Mouse (Mus musculus): ENCODE measurements at regions not wholly inside any gene's neighbourhood (a gene's known extent, or its start where the extent isn't known, plus 50 kb on each side); places are given as distances from the start of the nearest gene placed in this dataset.
"Not testable (repeated sequence)": the region's sequence is repeated elsewhere in the genome, so short reads cannot be mapped to it uniquely, and the experiment has no call there.

DNA sequence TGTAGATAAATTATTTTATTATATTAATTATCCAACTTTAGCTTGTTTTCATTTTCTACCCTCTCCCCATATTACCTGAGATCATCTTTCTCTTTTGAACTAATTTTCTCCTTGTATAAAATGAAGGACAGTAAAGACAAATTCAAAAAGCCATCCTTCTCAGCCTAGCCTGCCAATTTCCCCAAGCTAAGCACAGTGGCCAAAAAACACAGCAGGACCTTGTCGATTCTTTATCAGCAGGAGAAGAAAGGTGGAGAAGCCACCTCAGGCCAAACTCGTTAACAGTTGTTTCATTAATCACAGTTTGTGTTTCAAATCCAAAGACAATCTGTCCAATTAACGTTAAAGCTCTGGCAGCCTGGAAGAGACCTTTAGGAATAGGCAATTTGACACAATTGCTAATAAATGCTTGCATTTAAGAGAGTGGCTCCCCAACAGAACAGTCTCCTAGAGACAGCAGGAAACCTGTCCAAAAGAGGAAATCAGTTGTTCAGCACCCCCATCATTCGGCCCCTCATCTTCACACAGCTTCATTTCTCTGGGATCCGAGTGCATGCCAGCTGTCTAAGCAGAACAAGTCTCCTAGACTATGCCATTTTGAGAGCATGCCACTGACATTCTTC, 135.7 kb upstream of the Tlr4 start:
- Histone ChIP-seq H3K4me2 (no peak overlapping the region), H3K4me3 (ENCODE audit: low read depth, low read length) (no peak overlapping the region), H3K36me3 (ENCODE audit: insufficient read depth) (no peaks in the 10 kb centered on the region), H3K27me3 (ENCODE audit: insufficient read depth, low read length) (no peaks in the 10 kb centered on the region), H3K9ac (no peak overlapping the region), H3K27ac (ENCODE audit: low read depth) (no peak overlapping the region), H3K9me3 (ENCODE audit: low read depth, low read length) (no peaks in the 10 kb centered on the region), H3K4me1 (ENCODE audit: insufficient read depth) (no peaks in the 10 kb centered on the region)
- no peak for DNase-seq
- TF ChIP-seq CTCF (IDR thresholded peaks at IDR 0.05; ENCODE audit: low read depth): no peak
- 40% methylated on average over 5 of the region's 5 CpGs for WGBS
- no peak for ATAC-seq (ENCODE audit: insufficient read depth)

DNA sequence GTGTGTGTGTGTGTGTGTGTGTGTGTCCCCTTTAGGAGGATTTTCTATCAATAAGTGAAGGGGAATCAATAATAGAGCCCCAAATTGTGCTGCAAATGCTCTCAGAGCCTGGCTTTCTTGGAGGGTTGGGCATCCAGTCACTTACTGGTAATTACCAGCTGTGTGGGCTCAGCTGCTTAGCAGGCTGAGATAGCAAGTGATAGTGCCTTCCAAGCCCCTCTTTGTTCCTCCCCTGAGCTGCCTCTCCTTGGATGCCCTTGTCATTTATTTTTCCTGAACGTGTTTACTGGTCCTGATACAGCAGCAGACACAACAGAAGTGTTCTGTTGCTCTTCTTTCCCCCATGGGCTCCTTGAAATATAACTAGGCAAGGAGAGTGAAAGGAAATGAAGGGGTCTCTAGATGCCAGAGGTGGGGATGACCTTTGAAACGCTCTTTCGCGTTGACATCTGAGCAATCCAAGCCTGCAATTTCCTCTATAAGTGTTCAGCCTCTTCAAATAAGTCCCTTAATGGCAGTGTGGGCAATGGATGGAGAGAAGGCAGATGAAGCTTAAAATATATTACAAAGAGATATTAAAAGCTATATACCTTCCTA, 133.3 kb upstream of the Tlr4 start:
- Histone ChIP-seq H3K9me3 (ENCODE audit: low read depth, low read length) (no peaks in the 10 kb centered on the region), H3K27me3 (ENCODE audit: insufficient read depth, low read length) (no peaks in the 10 kb centered on the region), H3K4me1 (ENCODE audit: insufficient read depth) (no peaks in the 10 kb centered on the region), H3K4me3 (ENCODE audit: low read depth, low read length) (no peak overlapping the region), H3K36me3 (ENCODE audit: insufficient read depth) (no peaks in the 10 kb centered on the region), H3K4me2 (no peak overlapping the region), H3K9ac (no peak overlapping the region), H3K27ac (ENCODE audit: low read depth) (no peak overlapping the region)
- DNase-seq (no peak), ATAC-seq (ENCODE audit: insufficient read depth) (no peak)
- TF ChIP-seq CTCF (IDR thresholded peaks at IDR 0.05; ENCODE audit: low read depth): no peak
- WGBS: 61% methylated on average over 4 of the region's 4 CpGs

DNA sequence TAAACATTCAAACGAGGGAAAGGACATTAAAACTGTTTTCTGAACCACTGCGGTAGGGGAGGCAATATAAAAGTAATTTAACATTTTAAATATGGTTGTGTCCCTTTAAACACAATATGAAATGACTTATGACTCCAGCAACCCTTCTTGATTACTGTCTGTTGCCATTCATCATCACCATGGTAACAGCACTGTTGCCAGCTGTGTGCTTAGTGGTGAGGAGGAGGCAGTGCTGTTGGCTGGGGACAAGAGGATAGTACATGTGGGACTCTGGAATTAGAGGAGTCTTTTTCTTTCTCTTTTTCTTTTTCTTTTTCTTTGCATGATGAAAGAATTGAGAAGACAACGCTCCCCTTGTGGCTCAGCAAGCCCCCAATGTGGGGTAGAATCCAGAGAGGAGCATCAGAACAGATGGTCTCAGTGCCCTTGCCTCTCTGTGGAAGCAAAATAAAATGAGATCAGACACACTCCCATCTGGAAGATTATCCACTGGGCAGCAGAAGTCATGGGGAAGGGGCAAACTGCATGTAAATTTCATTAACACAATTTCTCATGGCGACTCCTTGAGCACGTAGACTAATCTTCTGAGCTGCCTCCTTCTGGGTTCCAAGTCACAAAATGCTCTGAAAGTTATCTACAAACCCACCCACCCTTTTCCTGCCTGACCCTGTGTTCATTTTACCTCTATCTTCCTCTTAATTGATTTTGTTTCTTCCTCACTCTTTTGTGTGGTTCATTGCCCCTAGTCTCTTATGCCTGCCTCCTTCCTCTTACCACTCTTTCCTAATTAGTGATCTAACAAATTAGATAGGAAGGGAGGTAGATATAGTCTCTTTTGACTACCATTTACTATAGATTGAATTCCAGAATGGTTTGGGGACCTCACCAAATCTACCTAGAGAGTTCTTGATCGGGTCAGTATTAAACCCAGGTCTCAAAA, 111.3 kb upstream of the Tlr4 start:
- 62% methylated on average over 6 of the region's 6 CpGs for WGBS
- no peak overlapping the region for H3K9ac ChIP-seq
- H3K9me3 ChIP-seq (ENCODE audit: low read depth, low read length): no peaks in the 10 kb centered on the region; the same call in 1 of the 2 replicates
- H3K27ac ChIP-seq (ENCODE audit: low read depth): no peak overlapping the region
- DNase-seq: peak; percentile 44
- no peak for TF ChIP-seq CTCF (IDR thresholded peaks at IDR 0.05; ENCODE audit: low read depth)
- H3K4me1 ChIP-seq (ENCODE audit: insufficient read depth): no peaks in the 10 kb centered on the region
- H3K4me3 ChIP-seq (ENCODE audit: low read depth, low read length): no peak overlapping the region
- no peaks in the 10 kb centered on the region for H3K36me3 ChIP-seq (ENCODE audit: insufficient read depth)
- no peak overlapping the region for H3K4me2 ChIP-seq
- ATAC-seq (ENCODE audit: insufficient read depth): peak; percentile 76
- no peaks in the 10 kb centered on the region for H3K27me3 ChIP-seq (ENCODE audit: insufficient read depth, low read length)

DNA sequence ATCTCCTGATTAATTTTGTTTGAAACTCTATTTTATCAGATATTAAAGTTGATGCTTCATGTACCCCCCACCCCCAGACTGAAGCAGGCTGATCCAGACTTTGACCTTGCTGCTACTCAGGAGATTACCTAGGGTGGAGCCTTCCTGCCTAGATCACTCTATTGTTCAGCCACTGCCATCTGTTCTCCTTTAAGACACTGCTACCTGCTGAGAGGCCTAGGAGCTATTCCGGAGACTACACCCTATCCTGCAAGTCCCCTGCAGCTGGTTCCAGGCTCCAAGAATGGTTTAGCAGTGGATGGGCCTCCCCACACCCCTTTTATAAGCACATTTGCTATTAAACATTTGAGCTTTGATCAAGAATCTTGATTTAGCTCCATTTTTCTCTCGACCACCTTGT, 90.0 kb upstream of the Tlr4 start:
- no peak overlapping the region for H3K4me3 ChIP-seq (ENCODE audit: low read depth, low read length)
- H3K9me3 ChIP-seq (ENCODE audit: low read depth, low read length): no peaks in the 10 kb centered on the region
- no peak for ATAC-seq (ENCODE audit: insufficient read depth)
- no peaks in the 10 kb centered on the region for H3K4me1 ChIP-seq (ENCODE audit: insufficient read depth)
- WGBS: 14% methylated on average over 2 of the region's 2 CpGs
- no peak overlapping the region for H3K4me2 ChIP-seq
- DNase-seq: no peak
- H3K27ac ChIP-seq (ENCODE audit: low read depth): no peak overlapping the region
- no peak overlapping the region for H3K9ac ChIP-seq
- TF ChIP-seq CTCF (IDR thresholded peaks at IDR 0.05; ENCODE audit: low read depth): no peak
- H3K36me3 ChIP-seq (ENCODE audit: insufficient read depth): no peaks in the 10 kb centered on the region
- H3K27me3 ChIP-seq (ENCODE audit: insufficient read depth, low read length): no peaks in the 10 kb centered on the region

DNA sequence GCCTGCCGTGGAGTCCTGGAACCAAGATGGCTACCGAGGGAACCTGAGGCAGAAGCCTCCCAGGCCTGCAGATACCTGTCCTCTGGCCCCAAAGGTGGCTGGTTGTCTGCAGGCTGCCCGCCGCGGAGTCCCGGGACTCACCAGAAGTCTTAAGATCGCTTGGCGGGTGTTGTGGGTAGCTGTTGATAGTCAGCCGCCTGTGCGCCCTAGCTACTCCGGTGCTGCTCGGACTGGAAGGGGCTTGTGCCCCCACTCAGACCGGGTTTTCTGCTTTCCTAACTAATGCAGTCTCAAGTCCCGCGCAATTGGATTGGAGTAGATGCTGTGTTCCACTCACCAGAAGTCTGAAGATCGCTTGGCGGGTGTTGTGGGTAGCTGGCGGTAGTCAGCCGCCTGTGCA, 84.0 kb upstream of the Tlr4 start:
- H3K9ac ChIP-seq; H3K4me3 ChIP-seq (ENCODE audit: low read depth, low read length); H3K4me1 ChIP-seq (ENCODE audit: insufficient read depth); ATAC-seq (ENCODE audit: insufficient read depth); H3K4me2 ChIP-seq; H3K9me3 ChIP-seq (ENCODE audit: low read depth, low read length); H3K27me3 ChIP-seq (ENCODE audit: insufficient read depth, low read length); H3K27ac ChIP-seq (ENCODE audit: low read depth); DNase-seq; H3K36me3 ChIP-seq (ENCODE audit: insufficient read depth): not testable (repeated sequence)
- WGBS: 90% methylated on average over 19 of the region's 19 CpGs

DNA sequence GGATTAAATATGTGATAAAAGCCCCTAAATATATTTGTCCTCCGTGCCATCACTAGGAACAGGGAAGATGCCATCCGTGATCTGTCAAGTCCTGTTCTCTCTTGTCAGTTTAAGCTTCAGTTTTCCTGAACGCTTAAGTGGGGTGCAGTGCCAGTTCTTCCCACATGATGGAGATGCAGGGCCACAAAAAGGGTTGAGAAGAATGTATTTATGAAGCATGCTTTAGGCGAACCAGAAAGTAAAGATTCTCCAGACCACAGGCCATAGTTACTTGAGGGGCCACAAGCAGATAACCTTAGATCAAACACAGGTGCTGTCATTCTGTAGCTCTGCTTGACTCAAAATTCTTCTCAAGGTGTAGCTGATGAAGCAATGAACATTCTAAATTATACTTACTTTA, 58.6 kb upstream of the Tlr4 start:
- H3K9me3 ChIP-seq (ENCODE audit: low read depth, low read length): no peaks in the 10 kb centered on the region
- no peaks in the 10 kb centered on the region for H3K36me3 ChIP-seq (ENCODE audit: insufficient read depth)
- H3K27ac ChIP-seq (ENCODE audit: low read depth): no peak overlapping the region
- TF ChIP-seq CTCF (IDR thresholded peaks at IDR 0.05; ENCODE audit: low read depth): peak; percentile 82
- no peak for ATAC-seq (ENCODE audit: insufficient read depth)
- no peak overlapping the region for H3K4me2 ChIP-seq
- H3K9ac ChIP-seq: no peak overlapping the region
- DNase-seq: peak; percentile 75
- no peak overlapping the region for H3K4me3 ChIP-seq (ENCODE audit: low read depth, low read length)
- no peaks in the 10 kb centered on the region for H3K27me3 ChIP-seq (ENCODE audit: insufficient read depth, low read length)
- 19% methylated on average over 4 of the region's 4 CpGs for WGBS
- no peaks in the 10 kb centered on the region for H3K4me1 ChIP-seq (ENCODE audit: insufficient read depth)
